Mouse (Mus musculus) embryonic facial prominence, embryonic 13.5 days (tissue): ENCODE results near the gene Dock7. TPM values are rescaled to one million over a fixed set of nuclear protein-coding genes. Genes with fewer than 3 reads are reported as not detected.

Source experiments
- ATAC-seq: fragments of 200-750 bp; cut with Nextera tagmentation; 2 replicates; pipeline ENCODE4 v1.8.0; 2017; ENCODE audit warnings: low read depth; ENCODE audit not compliant: insufficient number of reproducible peaks, insufficient read depth, low FRiP score, low TSS enrichment
- H3K27ac ChIP-seq: fragments of 300-500 bp; sonication (generic); 2 replicates; pipeline ENCODE4 v1.5.1; 2015; ENCODE audit warnings: moderate library complexity, mild to moderate bottlenecking, inconsistent platforms
- H3K27me3 ChIP-seq: fragments of 300-500 bp; sonication (generic); 2 replicates; pipeline ENCODE4 v1.6.1; 2015; ENCODE audit warnings: mild to moderate bottlenecking, inconsistent platforms
- H3K36me3 ChIP-seq: fragments of 300-500 bp; sonication (generic); 2 replicates; pipeline ENCODE4 v1.6.1; 2015; ENCODE audit warnings: mild to moderate bottlenecking, inconsistent platforms
- H3K4me1 ChIP-seq: fragments of 300-500 bp; sonication (generic); 2 replicates; pipeline ENCODE4 v1.6.1; 2015; ENCODE audit warnings: inconsistent platforms
- H3K4me2 ChIP-seq: fragments of 300-500 bp; sonication (generic); 2 replicates; pipeline ENCODE4 v1.6.1; 2015; ENCODE audit warnings: moderate library complexity, mild to moderate bottlenecking, inconsistent platforms
- H3K4me3 ChIP-seq: fragments of 300-500 bp; sonication (generic); 2 replicates; pipeline ENCODE4 v1.5.1; 2015; ENCODE audit warnings: mild to moderate bottlenecking, inconsistent platforms
- H3K9ac ChIP-seq: fragments of 300-500 bp; sonication (generic); 2 replicates; pipeline ENCODE4 v1.6.1; 2015; ENCODE audit warnings: mild to moderate bottlenecking, inconsistent platforms
- H3K9me3 ChIP-seq: fragments of 300-500 bp; sonication (generic); 2 replicates; pipeline ENCODE4 v1.6.1; 2016; ENCODE audit warnings: inconsistent platforms
- WGBS: fragments of 180-500 bp; shearing (Covaris S2); methylation state at CpG from one replicate; pipeline ENCODE4 v1.1.7; 2015; ENCODE audit warnings: mixed read lengths; 5-methylcytosine and 5-hydroxymethylcytosine counted together
- polyA plus RNA-seq: library from polyadenylated mRNA; unstranded; fragments of >200 nt; fragmentation: Nextera tagmentation; extraction: Ambion mirVana; gene quantifications from 2 replicates; pipeline ENCODE4 v1.2.1, GENCODE M21; 2015

The Dock7 gene
- polyA plus RNA-seq, 1 experiment from 2014 or later, result 67.4 TPM

DNA sequence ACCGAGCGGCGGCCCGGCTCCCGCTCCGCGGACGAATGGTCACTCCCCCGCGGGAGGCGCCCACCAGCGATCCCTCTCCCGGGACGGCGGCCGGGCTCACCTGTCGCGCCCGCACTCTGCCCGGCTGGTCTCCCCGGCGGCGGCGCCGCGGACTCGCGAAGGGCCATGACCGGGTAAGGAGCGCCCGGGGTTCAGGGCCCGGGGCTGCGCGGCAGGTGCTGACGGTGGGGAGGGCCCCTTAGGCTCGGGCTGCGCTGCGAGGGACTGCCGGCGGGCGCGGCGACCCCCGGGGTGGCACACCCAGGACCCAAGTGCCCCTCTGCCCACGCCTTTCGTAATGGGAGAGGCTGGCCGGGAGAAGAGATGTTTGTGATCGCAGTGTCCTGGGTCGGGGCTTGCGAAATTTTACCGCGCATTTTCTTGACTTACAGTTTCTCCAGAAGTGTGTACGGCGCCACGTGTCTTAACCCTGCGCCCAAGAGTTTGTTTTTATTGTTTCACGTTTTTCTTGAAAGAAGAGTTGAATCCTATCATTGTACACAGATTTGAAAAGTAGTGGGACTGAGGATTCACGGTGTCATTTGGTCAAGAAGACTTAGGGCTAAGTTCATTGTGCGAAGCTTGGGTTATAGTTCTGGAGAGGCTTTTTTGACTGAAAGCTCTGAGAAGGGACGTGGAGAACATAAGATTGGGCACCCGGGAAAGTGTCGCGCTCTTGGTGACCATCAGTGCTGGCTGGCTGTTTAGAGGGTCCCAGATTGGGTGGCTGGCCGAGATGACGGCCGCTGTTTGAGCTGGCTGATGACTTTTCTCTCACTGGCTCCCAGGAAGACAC is 196.4 kb downstream of the Dock7 start:
- peak overlapping the region; percentile 89 for H3K4me3 ChIP-seq
- H3K27ac ChIP-seq, result peak overlapping the region; percentile 100
- H3K36me3 ChIP-seq, result peaks cover 7% of the 10 kb centered on the region; the same call in 1 of the 2 replicates
- H3K4me1 ChIP-seq, result peaks cover 16% of the 10 kb centered on the region
- peak overlapping the region; percentile 94 for H3K9ac ChIP-seq
- under 1% methylated on average over 65 of the region's 66 CpGs for WGBS
- ATAC-seq, result peak; percentile 11; the same call in 1 of the 2 replicates
- H3K9me3 ChIP-seq, result 0 out of 2 replicates have a peak, but pooled peaks cover under 1% of the 10 kb centered on the region
- no peaks in the 10 kb centered on the region for H3K27me3 ChIP-seq
- H3K4me2 ChIP-seq, result peak overlapping the region; percentile 73

DNA sequence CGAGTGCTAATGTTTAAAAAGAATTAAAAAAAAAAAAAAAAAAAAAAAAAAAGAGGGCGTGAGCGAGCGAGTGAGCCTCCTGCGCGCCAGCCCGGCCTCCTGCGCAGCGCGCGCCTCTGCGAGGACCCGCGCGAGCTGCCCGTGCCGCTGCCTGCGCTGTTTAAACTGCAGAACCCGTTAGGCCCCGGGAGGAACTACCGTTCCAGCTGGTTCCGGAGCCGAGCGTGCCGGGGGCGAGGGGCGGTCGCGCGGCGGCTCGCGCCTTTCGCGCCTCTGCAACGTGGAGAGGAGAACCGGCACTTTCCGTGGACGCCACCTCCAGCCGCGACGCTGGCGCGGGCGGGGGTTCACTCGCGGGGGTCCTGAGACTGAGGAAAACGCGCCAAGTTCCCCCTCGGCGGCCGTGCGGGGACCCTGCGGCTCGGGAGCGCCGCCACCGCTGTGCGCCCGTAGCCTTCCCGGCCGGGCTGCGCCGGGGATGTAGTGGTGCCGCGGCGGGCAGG is 197.1 kb downstream of the Dock7 start, which contains the start of gene Usp1:
Gene Usp1, plus strand, starts transcription at position 243 of the 503 bp plus-strand sequence.
- Histone ChIP-seq H3K4me2 (peak within 1 kb of the TSS; percentile 73), H3K4me3 (peak within 1 kb of the TSS; percentile 89), H3K9me3 (0 out of 2 replicates have a peak, but pooled peaks cover 4% of the 10 kb centered on the region), H3K4me1 (peaks cover 16% of the 10 kb centered on the region), H3K36me3 (0 out of 2 replicates have a peak, but pooled peaks cover 2% of the 10 kb centered on the region), H3K9ac (peak within 1 kb of the TSS; percentile 94), H3K27me3 (no peaks in the 10 kb centered on the region), H3K27ac (peak within 1 kb of the TSS; percentile 100)
- ATAC-seq, result peak; percentile 65
- under 1% methylated on average over 60 of the region's 67 CpGs for WGBS

DNA sequence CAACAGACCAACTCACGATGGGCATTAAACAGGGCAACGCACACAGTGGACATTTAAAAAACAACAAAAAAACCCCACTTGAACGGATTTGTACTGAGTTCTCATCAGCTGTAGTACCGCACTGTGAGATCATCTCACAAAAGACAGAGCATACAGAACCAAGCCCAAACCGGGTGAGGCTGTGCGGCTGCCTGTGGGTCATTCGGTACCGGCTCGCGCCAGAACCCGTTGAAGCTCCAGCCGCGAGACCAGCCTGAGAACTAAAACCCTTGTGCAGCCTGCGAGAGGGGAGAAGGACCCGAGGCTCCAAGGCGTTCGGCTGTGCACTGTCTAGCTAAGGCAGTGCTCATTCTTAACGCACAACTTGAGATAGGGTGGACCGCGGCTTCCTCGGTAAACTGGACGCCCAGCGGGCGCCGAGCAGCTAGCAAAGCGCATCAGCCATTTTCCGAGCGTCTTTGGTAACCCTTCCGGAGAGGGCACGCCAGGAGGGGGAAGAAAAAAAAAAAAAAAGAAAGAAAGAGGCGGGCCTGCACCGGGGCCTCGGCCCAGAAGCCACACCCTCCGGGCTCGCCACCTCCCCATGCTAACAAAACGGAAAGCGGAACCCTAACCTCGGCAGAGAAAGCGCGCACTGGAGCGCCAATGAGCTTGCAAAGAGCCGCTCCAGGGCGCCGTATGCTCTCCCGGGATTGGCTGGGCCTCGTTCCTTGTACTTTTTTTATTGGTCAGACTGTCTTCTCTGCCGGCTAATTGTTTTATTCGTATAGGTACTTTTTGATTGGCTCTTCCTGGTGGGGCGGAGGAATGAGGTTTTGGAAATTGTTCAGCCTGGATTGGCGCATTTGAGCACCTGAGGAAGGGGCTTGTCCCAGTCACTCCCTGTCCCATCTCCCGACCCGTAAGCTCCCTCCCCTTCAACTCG is 197.8 kb downstream of the Dock7 start:
- Histone ChIP-seq H3K4me1 (peaks cover 16% of the 10 kb centered on the region), H3K27ac (peak overlapping the region; percentile 100), H3K4me3 (peak overlapping the region; percentile 89), H3K27me3 (no peaks in the 10 kb centered on the region), H3K9me3 (0 out of 2 replicates have a peak, but pooled peaks cover 4% of the 10 kb centered on the region), H3K9ac (peak overlapping the region; percentile 94), H3K4me2 (peak overlapping the region; percentile 73), H3K36me3 (no peaks in the 10 kb centered on the region)
- under 1% methylated on average over 53 of the region's 53 CpGs for WGBS
- ATAC-seq, result peak; percentile 96

DNA sequence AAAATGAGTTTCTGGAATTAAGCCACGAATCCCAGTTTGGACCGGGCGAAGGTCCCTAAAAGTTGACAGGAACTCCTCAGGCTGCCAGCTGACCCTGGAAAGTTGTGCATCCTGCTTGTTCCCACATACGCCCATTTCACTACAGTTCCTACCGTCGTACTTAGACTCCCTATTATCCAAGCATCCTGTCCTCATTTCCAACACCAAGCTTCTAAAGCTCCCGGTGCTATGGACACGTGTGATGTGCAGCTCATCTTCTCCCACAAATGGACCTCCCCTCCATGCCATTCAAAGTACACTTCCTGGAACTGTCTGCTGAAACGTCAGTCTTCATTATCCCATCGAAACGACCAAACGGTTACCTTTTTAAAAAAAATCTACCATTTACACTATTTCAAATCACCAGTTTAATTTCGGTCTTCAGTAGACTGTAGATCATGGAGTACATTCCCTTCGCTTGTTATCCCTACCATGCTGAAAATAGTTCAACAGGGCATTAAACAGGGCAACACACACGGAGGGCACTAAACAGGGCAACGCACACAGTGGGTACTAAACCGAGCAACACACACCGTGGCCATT is 198.6 kb downstream of the Dock7 start:
- Histone ChIP-seq H3K36me3 (no peaks in the 10 kb centered on the region), H3K4me3 (peak overlapping the region; percentile 89), H3K27ac (peak overlapping the region; percentile 100), H3K27me3 (no peaks in the 10 kb centered on the region), H3K4me2 (peak overlapping the region; percentile 73), H3K9ac (peak overlapping the region; percentile 87), H3K4me1 (peaks cover 16% of the 10 kb centered on the region), H3K9me3 (0 out of 2 replicates have a peak, but pooled peaks cover 4% of the 10 kb centered on the region)
- WGBS, result 12% methylated on average over 18 of the region's 18 CpGs
- no peak for ATAC-seq

DNA sequence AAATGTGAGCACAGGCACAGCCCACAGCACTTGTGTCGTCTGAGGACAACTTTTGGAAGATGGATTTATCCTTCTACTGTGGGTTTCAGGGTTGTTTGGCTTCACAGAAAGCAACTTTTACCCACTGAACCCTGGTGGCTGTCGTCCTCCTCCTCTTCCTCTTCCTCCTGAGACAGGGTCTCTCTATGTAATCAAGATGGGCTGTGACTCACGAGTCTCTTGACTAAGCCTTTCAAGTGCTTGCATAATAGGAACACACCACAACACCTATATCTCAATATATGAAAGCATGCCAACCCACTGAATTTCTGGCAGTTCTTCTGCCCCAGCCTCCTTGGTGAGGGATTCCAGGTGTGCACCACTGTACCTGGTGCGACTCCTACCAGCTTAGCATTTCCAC is 199.8 kb downstream of the Dock7 start:
- Histone ChIP-seq H3K4me1 (peaks cover 15% of the 10 kb centered on the region), H3K9ac (no peak overlapping the region), H3K9me3 (0 out of 2 replicates have a peak, but pooled peaks cover 4% of the 10 kb centered on the region), H3K4me3 (no peak overlapping the region), H3K36me3 (no peaks in the 10 kb centered on the region), H3K27me3 (no peaks in the 10 kb centered on the region), H3K27ac (no peak overlapping the region), H3K4me2 (no peak overlapping the region)
- 86% methylated on average over 4 of the region's 4 CpGs for WGBS
- ATAC-seq, result no peak

DNA sequence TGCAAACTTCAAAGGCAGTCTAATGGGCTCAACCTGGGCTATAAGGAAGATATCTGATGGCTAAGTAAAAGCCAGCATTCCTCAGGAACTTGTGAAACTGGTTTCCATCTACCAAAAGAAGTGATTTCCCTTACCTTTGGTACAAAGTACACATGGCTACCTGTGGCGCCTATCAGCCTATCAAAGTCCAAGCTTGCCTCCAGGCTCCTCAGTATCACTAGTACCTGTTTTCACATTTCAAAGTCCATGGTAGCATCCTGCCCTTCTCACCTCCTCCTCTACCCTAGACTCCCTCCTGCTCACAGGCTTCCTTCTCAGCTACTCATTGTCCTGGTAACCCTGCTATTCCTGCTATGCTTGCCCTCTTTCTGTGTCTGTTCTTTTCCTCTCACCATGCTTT is 202.5 kb downstream of the Dock7 start:
- no peak overlapping the region for H3K27ac ChIP-seq
- no peaks in the 10 kb centered on the region for H3K36me3 ChIP-seq
- ATAC-seq, result no peak
- peaks cover 4% of the 10 kb centered on the region for H3K4me1 ChIP-seq
- H3K9ac ChIP-seq, result no peak overlapping the region
- H3K4me2 ChIP-seq, result no peak overlapping the region
- no peak overlapping the region for H3K4me3 ChIP-seq
- no peaks in the 10 kb centered on the region for H3K27me3 ChIP-seq
- H3K9me3 ChIP-seq, result 0 out of 2 replicates have a peak, but pooled peaks cover 4% of the 10 kb centered on the region
- WGBS, result 82% methylated on average over 1 of the region's 1 CpGs

DNA sequence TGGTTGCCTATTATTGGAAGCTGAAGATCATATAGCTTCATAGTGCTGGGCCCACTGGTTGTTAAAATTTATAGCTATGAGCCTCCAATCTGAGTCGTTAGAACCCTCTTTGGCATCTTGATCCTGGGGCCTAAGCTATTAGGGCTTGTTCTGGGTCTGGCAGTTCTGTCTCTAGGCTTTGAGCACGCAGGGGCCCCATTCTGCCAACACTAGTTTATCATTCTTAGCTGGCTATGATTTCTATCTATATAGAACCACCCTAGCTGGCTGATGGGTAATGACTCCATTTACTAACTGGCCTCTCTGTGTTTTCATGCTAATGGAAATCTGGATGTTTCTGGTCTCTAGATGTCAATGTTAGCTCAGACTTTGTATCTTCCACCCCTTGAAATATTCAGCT is 203.0 kb downstream of the Dock7 start:
- H3K9me3 ChIP-seq, result 0 out of 2 replicates have a peak, but pooled peaks cover 4% of the 10 kb centered on the region
- no peak for ATAC-seq
- H3K9ac ChIP-seq, result no peak overlapping the region
- H3K4me3 ChIP-seq, result no peak overlapping the region
- no peaks in the 10 kb centered on the region for H3K36me3 ChIP-seq
- 73% methylated on average over 2 of the region's 2 CpGs for WGBS
- no peak overlapping the region for H3K4me2 ChIP-seq
- H3K27me3 ChIP-seq, result no peaks in the 10 kb centered on the region
- peaks cover 4% of the 10 kb centered on the region for H3K4me1 ChIP-seq
- no peak overlapping the region for H3K27ac ChIP-seq

DNA sequence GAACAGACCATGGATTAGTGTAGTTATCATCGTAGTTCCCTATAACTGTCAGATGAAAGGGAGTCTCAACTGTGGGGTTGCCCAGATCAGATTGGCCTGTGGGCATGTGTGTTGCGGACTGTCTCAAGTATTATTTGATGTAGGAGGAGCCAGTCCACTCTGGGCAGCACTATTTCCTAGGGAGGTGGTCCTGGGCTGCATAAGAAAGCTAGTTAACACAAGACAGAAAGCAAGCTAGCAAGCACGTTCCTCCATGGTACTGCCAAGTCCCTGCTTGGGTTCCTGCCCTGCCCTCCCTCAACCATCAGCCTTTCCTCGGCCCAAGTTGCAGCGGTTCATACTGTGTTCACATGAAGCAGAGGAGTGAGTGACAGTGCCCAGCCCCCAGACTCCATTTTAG is 210.5 kb downstream of the Dock7 start:
- Histone ChIP-seq H3K4me3 (no peak overlapping the region), H3K27ac (no peak overlapping the region), H3K9ac (no peak overlapping the region), H3K4me1 (no peaks in the 10 kb centered on the region), H3K36me3 (no peaks in the 10 kb centered on the region), H3K9me3 (no peaks in the 10 kb centered on the region), H3K4me2 (no peak overlapping the region), H3K27me3 (no peaks in the 10 kb centered on the region)
- no peak for ATAC-seq
- WGBS, result 88% methylated on average over 5 of the region's 5 CpGs

DNA sequence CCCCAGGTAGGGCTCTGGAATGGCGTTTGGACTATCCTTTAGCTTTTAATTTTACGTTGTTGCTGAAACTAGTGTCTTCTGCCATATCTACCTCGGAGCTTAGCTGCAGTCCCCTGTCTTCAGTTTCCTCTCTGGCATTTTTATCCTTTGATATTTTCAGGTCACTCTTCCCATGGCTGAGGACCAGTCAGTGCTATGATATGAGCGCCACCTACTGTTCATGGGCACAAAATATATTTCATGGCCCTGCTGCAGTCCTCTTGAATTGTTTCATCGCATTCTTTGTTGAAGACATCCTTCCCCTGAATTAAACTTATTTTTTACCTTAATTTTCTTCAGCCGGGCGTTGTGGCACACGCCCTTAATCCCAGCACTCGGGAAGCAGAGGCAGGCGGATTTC is 233.6 kb downstream of the Dock7 start:
- H3K4me1 ChIP-seq, result no peaks in the 10 kb centered on the region
- no peaks in the 10 kb centered on the region for H3K9me3 ChIP-seq
- no peaks in the 10 kb centered on the region for H3K36me3 ChIP-seq
- WGBS, result 13% methylated on average over 10 of the region's 10 CpGs
- no peaks in the 10 kb centered on the region for H3K27me3 ChIP-seq
- ATAC-seq, result peak; percentile 67; the same call in 1 of the 2 replicates
- no peak overlapping the region for H3K4me2 ChIP-seq
- H3K27ac ChIP-seq, result no peak overlapping the region
- H3K4me3 ChIP-seq, result no peak overlapping the region
- H3K9ac ChIP-seq, result no peak overlapping the region
